Mouse (Mus musculus) myocyte (in vitro differentiated cells): ENCODE results near the gene Col13a1.

Experiments used
- CEBPB ChIP-seq: IDR thresholded peaks from 2 replicates; pipeline ENCODE4 v1.6.1; 2011; ENCODE audit warnings: mild to moderate bottlenecking, moderate library complexity; ENCODE audit not compliant: poor library complexity, insufficient read depth, severe bottlenecking
- E2F4 ChIP-seq: IDR thresholded peaks from one replicate; pipeline ENCODE4 v1.6.1; 2011; ENCODE audit warnings: mild to moderate bottlenecking, control low read depth, moderate library complexity; ENCODE audit not compliant: insufficient read depth
- MAX ChIP-seq: IDR thresholded peaks from one replicate; pipeline ENCODE4 v1.6.1; 2011; ENCODE audit warnings: low read depth, mild to moderate bottlenecking, control low read depth
- MYOD1 ChIP-seq, 3 experiments: IDR thresholded peaks; one replicate each; pipeline ENCODE4 v1.6.1; 2011; ENCODE audit warnings: control low read depth in 2 of 3, low read depth in 2 of 3, mild to moderate bottlenecking in 2 of 3, moderate library complexity in 1 of 3; ENCODE audit not compliant: insufficient read length in 2 of 3, control insufficient read depth in 1 of 3
- MYOG ChIP-seq, 3 experiments: IDR thresholded peaks; one replicate each; pipeline ENCODE4 v1.6.1; 2011; ENCODE audit warnings: control low read depth in 2 of 3, low read depth in 2 of 3, mild to moderate bottlenecking in 2 of 3; ENCODE audit not compliant: insufficient read length in 2 of 3, control insufficient read depth in 1 of 3, insufficient read depth in 1 of 3
- POLR2A ChIP-seq: IDR thresholded peaks from one replicate; pipeline ENCODE4 v1.6.1; 2011; ENCODE audit warnings: low read depth, mild to moderate bottlenecking, control low read depth, moderate library complexity; ENCODE audit not compliant: insufficient read length
- POLR2AphosphoS2 ChIP-seq: IDR thresholded peaks from one replicate; pipeline ENCODE4 v1.6.1; 2011; ENCODE audit warnings: low read depth, control low read depth; ENCODE audit not compliant: insufficient read length
- REST ChIP-seq: IDR thresholded peaks from one replicate; pipeline ENCODE4 v1.6.1; 2011; ENCODE audit warnings: mild to moderate bottlenecking, control low read depth, moderate library complexity; ENCODE audit not compliant: insufficient read depth, insufficient read length
- SRF ChIP-seq: IDR thresholded peaks from one replicate; pipeline ENCODE4 v1.6.1; 2011; ENCODE audit warnings: low read depth; ENCODE audit not compliant: control insufficient read depth, insufficient read length
- TCF12 ChIP-seq: IDR thresholded peaks from one replicate; pipeline ENCODE4 v1.6.1; 2011; ENCODE audit warnings: mild to moderate bottlenecking, control low read depth; ENCODE audit not compliant: poor library complexity, insufficient read depth, severe bottlenecking
- TCF3 ChIP-seq: IDR thresholded peaks from one replicate; pipeline ENCODE4 v1.6.1; 2011; ENCODE audit warnings: low read depth, control low read depth; ENCODE audit not compliant: insufficient read length
- USF1 ChIP-seq: IDR thresholded peaks from one replicate; pipeline ENCODE4 v1.6.1; 2011; ENCODE audit warnings: low read depth, mild to moderate bottlenecking, control low read depth, moderate library complexity

GRCm38 (mm10) chr10:61852824-61853223 is 126.1 kb downstream of the Col13a1 start:
- TF ChIP-seq POLR2A (no peak), MYOD1 (IDR thresholded peaks at IDR 0.05; ENCODE audit: control insufficient read depth in 1 of 3, insufficient read length in 2 of 3, low read depth in 2 of 3) (no peak), E2F4 (no peak), SRF (no peak), MAX (no peak), TCF12 (no peak), TCF3 (no peak), REST (no peak), MYOG (IDR thresholded peaks at IDR 0.05; ENCODE audit: control insufficient read depth in 1 of 3, insufficient read depth in 1 of 3, insufficient read length in 2 of 3, low read depth in 2 of 3) (no peak), CEBPB (no peak), POLR2AphosphoS2 (no peak), USF1 (no peak)
